In the genomic region with DNA sequence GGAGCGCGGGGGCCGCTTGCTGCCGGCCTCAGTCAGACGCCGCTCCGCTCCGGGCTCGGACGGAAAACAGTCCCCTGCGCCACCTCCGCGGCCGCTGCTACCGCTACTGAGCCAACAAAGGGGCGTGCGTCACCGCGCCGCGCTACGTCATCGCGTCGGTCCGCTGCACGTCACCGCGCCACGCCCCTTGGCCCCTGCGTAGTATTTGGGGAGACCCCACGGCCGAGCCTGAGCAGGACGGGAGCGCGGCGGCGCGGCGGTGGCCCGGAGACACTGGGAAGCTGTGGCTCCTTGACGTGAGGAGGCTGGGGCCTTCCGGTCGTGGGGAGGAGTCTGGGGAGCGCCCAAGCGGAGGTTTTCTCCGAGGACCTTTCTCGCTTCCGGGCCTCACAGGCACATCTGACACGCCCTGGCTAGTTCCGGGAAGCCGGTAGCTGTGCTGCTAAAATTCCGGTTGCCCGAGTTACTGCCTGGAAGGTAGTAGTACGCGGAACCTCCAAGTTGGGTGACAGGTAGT, we compare ENCODE assay signal across 8 mouse cellular contexts. TPM values are rescaled to one million over a fixed set of nuclear protein-coding genes. Genes with fewer than 3 reads are reported as not detected.
DNase-seq lines count a peak whose midpoint lies in the region; ATAC-seq lines count a peak whose summit lies in the region.

A gene (minus strand): TSS at position 70 of the 517 bp plus-strand sequence.

- no peaks in the 10 kb centered on the region for H3K27me3 ChIP-seq in intestine, embryonic 14.5 days (replicated peaks; ENCODE audit: control insufficient read depth, insufficient read depth, low read length)

- peaks cover 4% of the 10 kb centered on the region; the same call in 1 of the 2 replicates for H3K4me1 ChIP-seq in intestine, embryonic 14.5 days (replicated peaks; ENCODE audit: control insufficient read depth, insufficient read depth, low read length)

- H3K4me3 ChIP-seq in intestine, embryonic 14.5 days (ENCODE audit: low read depth, low read length): peak within 1 kb of the TSS; percentile 94

- under 1% methylated on average over 41 of the region's 56 CpGs for WGBS in intestine, embryonic 14.5 days

- no peaks in the 10 kb centered on the region for H3K36me3 ChIP-seq in intestine, embryonic 14.5 days (ENCODE audit: control insufficient read depth, insufficient read depth, low read length)

- intact Hi-C loops in left cerebral cortex, postnatal 14 days (cut with DNase I): loop anchor here (5.0 to 10.0 kb wide), 2 partner anchors 81 to 192 kb away; a partner anchor contains a TSS

- H3K9ac ChIP-seq in intestine, embryonic 14.5 days (ENCODE audit: low read length): peak within 1 kb of the TSS; percentile 98

- ATAC-seq in intestine, embryonic 14.5 days (replicated peaks; ENCODE audit: low FRiP score, low TSS enrichment, low read depth): peak; percentile 98

- H3K4me2 ChIP-seq in intestine, embryonic 14.5 days (ENCODE audit: low read length): peak within 1 kb of the TSS; percentile 69

- peak within 1 kb of the TSS; percentile 99 for H3K27ac ChIP-seq in intestine, embryonic 14.5 days (ENCODE audit: low read depth)

- H3K9me3 ChIP-seq in intestine, embryonic 14.5 days (ENCODE audit: control insufficient read depth, low read length): no peaks in the 10 kb centered on the region

- DNase-seq in adrenal gland, adult 18-20 months (ENCODE audit: low spot score in 2 of 2): peak; percentile 99 to 100
- peak; percentile 98 for DNase-seq in embryo, embryonic 11 days
- peak; percentile 98 for DNase-seq in gastrocnemius, postnatal 25 days
- peak; percentile 99 for DNase-seq in intestine, embryonic 14.5 days (ENCODE audit: low spot score)
- DNase-seq in left cerebral cortex, postnatal 14 days (ENCODE audit: low spot score in 2 of 2): peak; percentile 98 to 99
- DNase-seq in mesoderm, embryonic 11.5 days (ENCODE audit: low read depth, low spot score): peak; percentile 98
- DNase-seq in right cerebral cortex, postnatal 36 days (ENCODE audit: low spot score in 2 of 2): peak; percentile 98 to 99
- peak; percentile 97 for DNase-seq in yolk sac, embryonic 10.5 days (ENCODE audit: low spot score)

RNA-seq across cellular contexts. Expression of the gene that starts here (rescaled TPM):
- 100 to 1,000 TPM; 113 to 143 TPM for total RNA-seq in adrenal gland, adult 18-20 months (2021)
- 100 to 1,000 TPM in 1 of 2 experiments, 10 to 100 TPM in 1; 90.4 to 100 TPM for total RNA-seq in gastrocnemius, postnatal 25 days (2021)
- 16.0 and 18.3 TPM in 2 replicates for polyA plus RNA-seq in intestine, embryonic 14.5 days (2014; fragmentation: Nextera tagmentation; extraction: Ambion mirVana)
- 100 to 1,000 TPM; 105 to 110 TPM for total RNA-seq in left cerebral cortex, postnatal 14 days (2021)

Comparison
In these comparisons a context has a peak if more than half of its experiments do, and no peak if none do; other contexts are left out.
1. Peak in every context shown above with its lines: DNase-seq, ATAC-seq, H3K4me3 ChIP-seq and H3K27ac ChIP-seq.